Mouse (Mus musculus): Measurements from ENCODE around the gene Slc35f4. TPM values are rescaled to one million over a fixed set of nuclear protein-coding genes. Genes with fewer than 3 reads are reported as not detected.

The Slc35f4 gene
- polyA plus RNA-seq, 1 experiment from 2014 or later: not detected

DNA sequence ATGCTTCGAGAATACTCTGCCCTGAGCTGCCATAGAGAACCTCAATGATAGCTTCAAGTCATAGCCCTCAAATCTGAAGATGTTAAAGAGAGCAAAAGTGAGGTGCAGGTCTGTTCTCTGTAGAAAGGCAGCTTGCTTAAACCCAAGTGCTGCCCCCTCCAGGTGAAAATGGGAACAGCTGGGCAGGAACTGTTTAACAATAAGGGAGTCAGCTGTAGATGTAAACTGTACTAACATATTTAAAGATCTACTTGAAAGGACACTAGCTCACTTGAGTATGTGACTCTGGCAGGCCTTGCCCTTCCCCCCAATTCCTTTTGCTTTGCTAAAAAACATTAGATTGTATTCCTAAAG lies 177.0 kb downstream of the Slc35f4 start:
- no peaks in the 10 kb centered on the region for H3K4me1 ChIP-seq (replicated peaks)
- H3K4me3 ChIP-seq: no peak overlapping the region
- H3K27me3 ChIP-seq (replicated peaks): no peaks in the 10 kb centered on the region
- H3K27ac ChIP-seq (ENCODE audit: poor library complexity, severe bottlenecking): no peak overlapping the region
- H3K9ac ChIP-seq: no peak overlapping the region
- H3K9me3 ChIP-seq (replicated peaks): no peaks in the 10 kb centered on the region
- ATAC-seq (ENCODE audit: insufficient number of reproducible peaks, low FRiP score): no peak
- WGBS: 68% methylated on average over 1 of the region's 1 CpGs
- no peaks in the 10 kb centered on the region for H3K36me3 ChIP-seq
- no peak overlapping the region for H3K4me2 ChIP-seq

DNA sequence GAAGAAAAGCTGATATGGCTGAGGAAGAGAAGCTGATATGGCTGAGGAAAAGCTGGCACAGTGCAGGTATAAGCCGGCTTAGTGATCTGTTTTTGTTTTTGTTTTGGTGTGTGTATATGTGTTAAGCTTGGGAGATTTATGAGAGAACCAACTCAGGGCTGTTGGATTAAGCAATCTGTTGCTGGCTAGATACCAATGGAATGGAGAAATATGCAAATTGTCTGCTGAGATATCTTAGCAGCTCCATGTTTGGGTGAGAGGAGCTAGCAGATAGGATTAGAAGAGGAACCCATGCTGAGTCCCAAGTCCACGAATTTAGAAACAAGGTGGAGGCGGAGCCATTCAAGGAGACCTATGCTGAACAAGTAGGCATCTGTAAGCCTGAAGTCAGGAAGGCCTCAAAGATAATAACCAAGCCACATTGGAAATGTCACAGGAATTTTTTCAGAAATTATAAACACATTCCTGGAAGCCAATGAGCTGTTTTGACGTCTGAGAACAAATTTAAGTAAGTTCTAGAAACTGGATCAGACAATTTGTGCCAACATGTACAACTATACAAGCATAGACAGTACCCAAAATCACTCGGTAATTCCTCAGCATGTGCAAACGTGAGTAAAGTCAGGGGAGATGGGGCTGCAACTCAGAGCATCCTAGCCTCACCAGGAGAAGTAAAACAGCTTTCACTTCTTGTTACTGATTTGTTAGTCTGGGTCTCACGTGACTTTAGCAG lies 177.5 kb downstream of the Slc35f4 start:
- Histone ChIP-seq H3K27me3 (replicated peaks) (no peaks in the 10 kb centered on the region), H3K4me1 (replicated peaks) (no peaks in the 10 kb centered on the region), H3K27ac (ENCODE audit: poor library complexity, severe bottlenecking) (no peak overlapping the region), H3K9ac (no peak overlapping the region), H3K9me3 (replicated peaks) (no peaks in the 10 kb centered on the region), H3K36me3 (no peaks in the 10 kb centered on the region), H3K4me3 (no peak overlapping the region), H3K4me2 (no peak overlapping the region)
- WGBS: 61% methylated on average over 7 of the region's 7 CpGs
- no peak for ATAC-seq (ENCODE audit: insufficient number of reproducible peaks, low FRiP score)

DNA sequence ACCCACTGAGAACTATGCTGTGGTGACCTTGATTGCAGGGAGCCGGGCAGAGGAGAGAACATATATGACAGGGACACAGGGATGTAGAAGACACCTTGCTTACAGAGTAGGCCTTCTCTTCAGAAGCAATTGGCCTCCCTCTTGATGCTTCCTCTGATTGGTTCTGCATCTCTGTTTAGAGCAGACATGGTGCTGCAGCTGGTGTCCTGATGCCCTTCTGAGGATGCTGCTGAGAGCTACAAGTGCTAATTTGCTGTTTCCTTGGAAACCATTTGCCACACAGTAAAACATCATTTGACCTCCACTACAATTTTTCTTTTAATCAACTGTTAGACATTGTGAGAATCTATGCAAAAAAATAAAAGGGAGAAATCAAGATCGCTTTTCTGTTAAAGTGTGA lies 180.0 kb downstream of the Slc35f4 start:
- Histone ChIP-seq H3K27ac (ENCODE audit: poor library complexity, severe bottlenecking) (no peak overlapping the region), H3K36me3 (no peaks in the 10 kb centered on the region), H3K9me3 (replicated peaks) (no peaks in the 10 kb centered on the region), H3K4me2 (no peak overlapping the region), H3K4me1 (replicated peaks) (no peaks in the 10 kb centered on the region), H3K27me3 (replicated peaks) (no peaks in the 10 kb centered on the region), H3K9ac (no peak overlapping the region), H3K4me3 (no peak overlapping the region)
- WGBS: 83% methylated on average over 2 of the region's 2 CpGs
- ATAC-seq (ENCODE audit: insufficient number of reproducible peaks, low FRiP score): no peak

DNA sequence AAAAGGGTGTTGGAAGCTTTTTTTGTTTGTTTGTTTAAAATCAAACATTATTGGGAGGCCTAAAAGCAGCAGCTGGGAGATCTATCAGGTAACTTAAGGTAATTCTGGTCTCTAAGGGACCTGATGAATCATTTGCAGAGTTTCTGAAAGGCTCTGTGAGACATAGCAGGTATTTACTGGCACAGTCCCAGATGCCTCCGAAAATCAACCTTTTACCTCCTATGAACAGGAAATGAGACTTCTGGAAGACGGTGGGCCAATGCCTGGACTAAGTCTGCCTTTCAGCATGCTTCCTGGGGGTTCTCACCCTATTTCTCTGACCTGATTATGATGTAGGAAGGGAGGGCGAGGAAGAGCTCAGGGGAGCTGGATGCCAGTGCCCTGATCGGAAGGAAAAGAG lies 188.8 kb downstream of the Slc35f4 start:
- no peak overlapping the region for H3K27ac ChIP-seq (ENCODE audit: poor library complexity, severe bottlenecking)
- H3K27me3 ChIP-seq (replicated peaks): no peaks in the 10 kb centered on the region
- H3K4me2 ChIP-seq: no peak overlapping the region
- no peaks in the 10 kb centered on the region for H3K4me1 ChIP-seq (replicated peaks)
- H3K9me3 ChIP-seq (replicated peaks): no peaks in the 10 kb centered on the region
- 67% methylated on average over 4 of the region's 4 CpGs for WGBS
- H3K36me3 ChIP-seq: no peaks in the 10 kb centered on the region
- no peak overlapping the region for H3K4me3 ChIP-seq
- ATAC-seq (ENCODE audit: insufficient number of reproducible peaks, low FRiP score): no peak
- no peak overlapping the region for H3K9ac ChIP-seq

DNA sequence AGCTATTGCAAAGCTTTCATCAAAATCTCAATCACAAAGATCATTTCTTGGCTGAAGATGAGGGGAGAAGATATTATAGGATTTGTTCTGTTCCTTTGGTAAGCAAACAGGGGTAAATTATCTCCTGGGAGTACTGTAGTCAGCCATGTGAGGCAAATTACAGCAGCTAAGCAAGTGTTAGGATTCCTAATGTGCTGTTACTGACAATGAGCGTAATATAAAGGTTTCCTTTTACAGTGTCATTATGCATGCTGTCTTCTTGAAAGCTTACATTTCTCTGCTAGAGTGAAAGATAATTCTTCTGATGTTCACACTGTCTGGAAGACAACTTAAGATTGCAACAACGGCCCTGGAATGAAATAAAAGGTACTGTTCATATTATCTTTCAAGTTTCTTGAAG lies 192.0 kb downstream of the Slc35f4 start:
- ATAC-seq (ENCODE audit: insufficient number of reproducible peaks, low FRiP score): no peak
- H3K4me1 ChIP-seq (replicated peaks): no peaks in the 10 kb centered on the region
- no peak overlapping the region for H3K4me2 ChIP-seq
- H3K4me3 ChIP-seq: no peak overlapping the region
- no peak overlapping the region for H3K27ac ChIP-seq (ENCODE audit: poor library complexity, severe bottlenecking)
- H3K9ac ChIP-seq: no peak overlapping the region
- no peaks in the 10 kb centered on the region for H3K9me3 ChIP-seq (replicated peaks)
- no peaks in the 10 kb centered on the region for H3K36me3 ChIP-seq
- no peaks in the 10 kb centered on the region for H3K27me3 ChIP-seq (replicated peaks)
- 76% methylated on average over 2 of the region's 2 CpGs for WGBS

DNA sequence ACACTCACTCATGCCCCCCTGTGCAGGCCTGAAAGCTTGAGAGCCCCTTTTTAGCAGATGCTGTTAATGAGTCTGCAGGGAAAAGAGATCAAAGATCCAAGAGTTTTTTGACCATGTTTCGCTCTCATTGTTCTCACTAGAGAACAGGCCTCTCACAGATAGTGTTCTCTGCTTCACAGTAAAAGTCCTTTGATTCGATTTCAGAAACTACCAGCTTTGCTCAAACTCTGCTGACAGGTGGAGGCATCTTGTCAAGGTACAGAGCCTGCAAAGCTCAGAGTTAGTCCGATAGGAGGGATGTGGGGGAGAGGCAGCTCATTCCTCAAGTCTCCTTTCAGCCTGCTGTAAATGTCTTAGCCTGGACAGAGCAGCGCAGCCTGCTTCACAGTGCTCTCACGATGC lies 209.4 kb downstream of the Slc35f4 start:
- no peaks in the 10 kb centered on the region for H3K9me3 ChIP-seq (replicated peaks)

DNA sequence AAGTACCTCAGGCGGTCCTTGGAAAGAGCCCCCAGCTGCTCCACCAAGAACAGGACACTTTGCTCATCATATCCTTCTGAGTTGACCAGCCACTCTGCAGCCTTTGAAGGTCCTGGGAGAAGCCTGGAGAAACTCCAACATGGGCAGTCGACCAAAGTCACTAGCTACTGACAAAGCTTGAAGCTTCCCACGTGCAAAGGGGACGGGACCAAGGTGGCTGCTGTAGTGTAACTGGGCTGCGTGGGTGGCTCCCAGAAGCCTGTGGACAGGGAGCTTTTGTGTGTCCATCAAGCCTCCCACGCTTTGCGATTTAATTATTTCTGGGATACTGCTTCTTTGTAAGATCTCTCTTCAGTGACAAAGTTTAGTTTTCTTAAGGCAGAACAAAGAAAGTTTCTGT lies 211.9 kb downstream of the Slc35f4 start:
- H3K4me2 ChIP-seq: no peak overlapping the region
- no peak overlapping the region for H3K27ac ChIP-seq (ENCODE audit: poor library complexity, severe bottlenecking)
- H3K36me3 ChIP-seq: no peaks in the 10 kb centered on the region
- no peaks in the 10 kb centered on the region for H3K4me1 ChIP-seq (replicated peaks)
- WGBS: 75% methylated on average over 7 of the region's 7 CpGs
- H3K4me3 ChIP-seq: no peak overlapping the region
- no peak for ATAC-seq (ENCODE audit: insufficient number of reproducible peaks, low FRiP score)
- H3K9ac ChIP-seq: no peak overlapping the region
- no peaks in the 10 kb centered on the region for H3K9me3 ChIP-seq (replicated peaks)
- H3K27me3 ChIP-seq (replicated peaks): no peaks in the 10 kb centered on the region

More for the DNA sequence above, 209.4 kb downstream of the Slc35f4 start:
- H3K27ac ChIP-seq (ENCODE audit: poor library complexity, severe bottlenecking): no peak overlapping the region
- WGBS: 43% methylated on average over 5 of the region's 5 CpGs
- ATAC-seq (ENCODE audit: insufficient number of reproducible peaks, low FRiP score): no peak
- H3K4me1 ChIP-seq (replicated peaks): no peaks in the 10 kb centered on the region
- no peak overlapping the region for H3K4me2 ChIP-seq
- no peak overlapping the region for H3K9ac ChIP-seq
- no peaks in the 10 kb centered on the region for H3K36me3 ChIP-seq
- H3K27me3 ChIP-seq (replicated peaks): no peaks in the 10 kb centered on the region
- no peak overlapping the region for H3K4me3 ChIP-seq

DNA sequence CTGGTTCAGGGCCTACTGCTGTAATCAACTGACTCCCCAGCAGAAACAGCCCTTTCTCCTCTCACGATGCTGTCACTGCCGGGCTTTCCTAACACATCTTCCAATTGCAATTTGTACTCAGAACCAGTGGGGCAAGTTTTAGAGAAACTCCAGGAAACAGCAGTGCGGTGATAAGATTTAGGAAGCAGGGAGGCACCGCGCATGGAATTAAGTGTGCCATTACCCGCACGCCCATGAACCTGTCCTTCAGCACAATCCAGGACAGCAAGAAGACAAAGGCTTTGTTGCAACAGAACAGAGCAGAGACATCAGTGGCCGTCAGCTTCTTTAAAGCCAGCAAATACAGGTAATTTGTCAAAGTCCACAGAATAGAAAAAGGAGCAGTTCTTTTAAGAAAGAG lies 212.5 kb downstream of the Slc35f4 start:
- H3K9me3 ChIP-seq (replicated peaks): no peaks in the 10 kb centered on the region
- WGBS: 58% methylated on average over 8 of the region's 8 CpGs

DNA sequence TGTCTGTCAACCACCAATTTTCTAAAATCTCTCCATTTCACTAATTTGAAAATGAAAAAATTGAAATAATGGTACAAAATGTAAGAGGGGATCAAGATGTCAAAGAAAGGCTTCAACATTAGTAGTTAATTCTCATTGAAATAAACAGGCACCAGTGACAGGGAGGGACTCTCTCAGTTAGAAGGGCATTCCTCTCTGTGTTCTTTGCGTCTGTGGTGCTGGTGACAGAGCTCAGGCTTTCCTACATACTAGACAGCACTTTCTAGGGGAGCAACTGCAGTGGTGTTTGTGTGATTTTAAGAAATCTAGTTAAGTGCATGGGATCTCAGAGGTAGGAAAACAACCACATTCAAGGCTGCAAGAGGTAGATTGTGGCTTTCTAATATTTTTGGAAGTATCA lies 214.3 kb downstream of the Slc35f4 start:
- Histone ChIP-seq H3K9me3 (replicated peaks) (no peaks in the 10 kb centered on the region), H3K27ac (ENCODE audit: poor library complexity, severe bottlenecking) (no peak overlapping the region), H3K36me3 (no peaks in the 10 kb centered on the region), H3K4me3 (no peak overlapping the region), H3K27me3 (replicated peaks) (no peaks in the 10 kb centered on the region), H3K4me2 (no peak overlapping the region), H3K4me1 (replicated peaks) (no peaks in the 10 kb centered on the region), H3K9ac (no peak overlapping the region)
- WGBS: 48% methylated on average over 1 of the region's 1 CpGs
- ATAC-seq (ENCODE audit: insufficient number of reproducible peaks, low FRiP score): no peak

More for the DNA sequence above, 212.5 kb downstream of the Slc35f4 start:
- no peaks in the 10 kb centered on the region for H3K27me3 ChIP-seq (replicated peaks)
- H3K9ac ChIP-seq: no peak overlapping the region
- H3K4me3 ChIP-seq: no peak overlapping the region
- H3K4me2 ChIP-seq: no peak overlapping the region
- no peak for ATAC-seq (ENCODE audit: insufficient number of reproducible peaks, low FRiP score)
- H3K27ac ChIP-seq (ENCODE audit: poor library complexity, severe bottlenecking): no peak overlapping the region
- H3K4me1 ChIP-seq (replicated peaks): no peaks in the 10 kb centered on the region
- H3K36me3 ChIP-seq: no peaks in the 10 kb centered on the region

DNA sequence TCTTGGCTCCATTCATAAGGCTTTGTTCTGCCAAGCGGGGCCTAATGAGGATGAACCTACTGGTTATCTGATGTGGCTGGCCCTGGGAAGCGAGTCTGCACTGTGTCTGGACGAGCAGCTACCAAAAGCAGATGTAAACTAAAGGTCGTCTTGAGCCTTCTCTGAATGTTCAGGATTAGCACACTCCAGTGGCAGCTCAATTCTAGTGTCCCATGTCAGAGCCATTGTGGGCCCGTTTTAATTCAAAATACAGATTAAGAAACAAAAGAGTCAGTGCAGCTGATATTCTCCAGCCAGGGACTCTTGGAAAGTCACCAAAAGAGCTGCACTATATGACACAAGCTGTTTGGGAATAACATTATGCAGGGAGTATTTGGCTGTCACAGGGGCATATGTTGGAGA lies 214.8 kb downstream of the Slc35f4 start:
- H3K4me3 ChIP-seq: no peak overlapping the region
- H3K9ac ChIP-seq: no peak overlapping the region
- H3K9me3 ChIP-seq (replicated peaks): no peaks in the 10 kb centered on the region
- H3K27me3 ChIP-seq (replicated peaks): no peaks in the 10 kb centered on the region
- no peaks in the 10 kb centered on the region for H3K4me1 ChIP-seq (replicated peaks)
- no peak overlapping the region for H3K4me2 ChIP-seq
- ATAC-seq (ENCODE audit: insufficient number of reproducible peaks, low FRiP score): no peak
- WGBS: 45% methylated on average over 5 of the region's 5 CpGs
- H3K27ac ChIP-seq (ENCODE audit: poor library complexity, severe bottlenecking): no peak overlapping the region
- no peaks in the 10 kb centered on the region for H3K36me3 ChIP-seq

DNA sequence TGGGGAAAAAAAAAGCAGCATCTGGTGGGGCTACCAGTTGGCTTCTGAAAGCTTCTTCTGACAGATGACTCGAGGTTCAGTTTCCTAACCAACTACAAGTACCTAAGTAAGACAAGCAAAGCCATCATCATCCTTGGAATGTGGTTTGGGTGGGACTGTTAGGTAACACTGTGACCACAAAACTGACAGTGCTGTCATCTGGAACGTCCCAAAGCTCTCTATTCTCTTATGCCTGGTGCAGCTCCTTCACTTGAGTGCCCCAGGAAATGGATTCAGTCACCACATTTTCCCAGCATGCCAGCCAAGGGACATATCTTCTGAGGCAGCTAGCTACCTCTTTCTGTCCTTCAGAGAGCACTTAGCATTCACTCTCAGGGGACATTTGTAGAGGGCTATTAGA lies 216.2 kb downstream of the Slc35f4 start:
- no peaks in the 10 kb centered on the region for H3K9me3 ChIP-seq (replicated peaks)
- H3K4me1 ChIP-seq (replicated peaks): no peaks in the 10 kb centered on the region
- no peak overlapping the region for H3K4me2 ChIP-seq
- no peak for ATAC-seq (ENCODE audit: insufficient number of reproducible peaks, low FRiP score)
- no peak overlapping the region for H3K9ac ChIP-seq
- no peaks in the 10 kb centered on the region for H3K36me3 ChIP-seq
- H3K27me3 ChIP-seq (replicated peaks): no peaks in the 10 kb centered on the region
- no peak overlapping the region for H3K4me3 ChIP-seq
- 63% methylated on average over 2 of the region's 2 CpGs for WGBS
- no peak overlapping the region for H3K27ac ChIP-seq (ENCODE audit: poor library complexity, severe bottlenecking)

DNA sequence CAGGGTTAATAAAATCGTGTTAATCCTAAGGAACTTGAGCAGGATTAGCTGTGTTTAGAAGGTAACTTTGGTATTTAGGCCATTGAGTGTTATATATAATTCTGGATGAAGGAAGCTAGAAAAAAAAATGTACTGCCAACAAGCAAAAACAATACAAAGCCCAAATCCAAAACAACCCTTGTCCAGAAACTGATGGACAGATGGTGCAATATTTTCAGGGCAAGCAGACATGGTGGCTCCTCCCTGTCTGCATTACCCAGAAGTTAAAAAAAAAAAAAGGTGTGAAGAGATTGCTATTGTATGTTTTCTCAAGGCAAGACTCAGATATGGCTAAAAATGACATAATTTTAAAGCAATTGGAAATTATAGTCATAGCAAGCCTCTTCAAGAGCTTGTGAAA lies 217.3 kb downstream of the Slc35f4 start:
- H3K27ac ChIP-seq (ENCODE audit: poor library complexity, severe bottlenecking): no peak overlapping the region
- no peaks in the 10 kb centered on the region for H3K9me3 ChIP-seq (replicated peaks)
- H3K4me1 ChIP-seq (replicated peaks): no peaks in the 10 kb centered on the region
- no peak overlapping the region for H3K4me2 ChIP-seq
- H3K36me3 ChIP-seq: no peaks in the 10 kb centered on the region
- 49% methylated on average over 1 of the region's 1 CpGs for WGBS
- no peaks in the 10 kb centered on the region for H3K27me3 ChIP-seq (replicated peaks)
- no peak overlapping the region for H3K9ac ChIP-seq
- no peak overlapping the region for H3K4me3 ChIP-seq
- ATAC-seq (ENCODE audit: insufficient number of reproducible peaks, low FRiP score): no peak

Measured in heart, embryonic 12.5 days (tissue).